Mouse (Mus musculus) kidney, postnatal 0 days (tissue): ENCODE measurements at regions not wholly inside any gene's neighbourhood (a gene's known extent, or its start where the extent isn't known, plus 50 kb on each side); places are given as distances from the start of the nearest gene placed in this dataset.

Experiments
- ATAC-seq: fragments of 200-750 bp; cut with Nextera tagmentation; replicated peaks from 2 replicates; pipeline ENCODE4 v1.8.0; 2017; ENCODE audit warnings: low read depth, moderate number of reproducible peaks, moderate TSS enrichment, moderate library complexity; ENCODE audit not compliant: low FRiP score
- DNase-seq: peaks from one replicate; pipeline ENCODE4 v3.0.0-alpha.2; 2016; ENCODE audit warnings: low spot score
- H3K27ac ChIP-seq: fragments of 300-500 bp; sonication (generic); 2 replicates; pipeline ENCODE4 v1.5.1; 2014; ENCODE audit warnings: mild to moderate bottlenecking
- H3K27me3 ChIP-seq: fragments of 300-500 bp; sonication (generic); 2 replicates; pipeline ENCODE4 v1.6.1; 2014; ENCODE audit warnings: low read length, mixed read lengths; ENCODE audit not compliant: insufficient read depth
- H3K36me3 ChIP-seq: fragments of 300-500 bp; sonication (generic); 2 replicates; pipeline ENCODE4 v1.6.1; 2014; ENCODE audit warnings: low read length, mixed read lengths; ENCODE audit not compliant: insufficient read depth
- H3K4me1 ChIP-seq: fragments of 300-500 bp; sonication (generic); replicated peaks from 2 replicates; pipeline ENCODE4 v1.6.1; 2014; ENCODE audit warnings: antibody characterized with exemption, low read length, mixed read lengths; ENCODE audit not compliant: insufficient read depth
- H3K4me2 ChIP-seq: fragments of 300-500 bp; sonication (generic); 2 replicates; pipeline ENCODE4 v1.6.1; 2014; ENCODE audit warnings: mild to moderate bottlenecking, low read length, moderate library complexity, mixed read lengths
- H3K4me3 ChIP-seq: fragments of 300-500 bp; sonication (generic); replicated peaks from 2 replicates; pipeline ENCODE4 v1.5.1; 2014; ENCODE audit warnings: low read depth, low read length
- H3K9ac ChIP-seq: fragments of 300-500 bp; sonication (generic); 2 replicates; pipeline ENCODE4 v1.6.1; 2014; ENCODE audit warnings: low read depth, low read length
- H3K9me3 ChIP-seq: fragments of 300-500 bp; sonication (generic); replicated peaks from 2 replicates; pipeline ENCODE4 v1.6.1; 2016; ENCODE audit warnings: low read length, inconsistent platforms, mixed read lengths
- CTCF ChIP-seq: IDR thresholded peaks from 2 replicates; pipeline ENCODE4 v1.5.1; 2016; ENCODE audit warnings: antibody characterized with exemption, low read depth, mild to moderate bottlenecking, moderate library complexity
- WGBS: fragments of 180-500 bp; shearing (Covaris S2); extraction: QIAGEN DNeasy Blood & Tissue Kit; methylation state at CpG from one replicate; pipeline ENCODE4 v1.1.7; 2014; 5-methylcytosine and 5-hydroxymethylcytosine counted together

- Histone ChIP-seq H3K27me3 (no peaks in the 10 kb centered on the region), H3K36me3 (no peaks in the 10 kb centered on the region), H3K27ac (no peak overlapping the region), H3K9me3 (no peaks in the 10 kb centered on the region), H3K9ac (no peak overlapping the region), H3K4me3 (no peak overlapping the region), H3K4me2 (no peak overlapping the region), H3K4me1 (no peaks in the 10 kb centered on the region)
- no peak for DNase-seq
- ATAC-seq = no peak
- TF ChIP-seq CTCF = no peak
- 66% methylated on average over 4 of the region's 4 CpGs for WGBS
These were observed 235.2 kb upstream of the Tbc1d5 start for GRCm38 (mm10) chr17:51414304-51414703.

GRCm38 (mm10) chr17:51413741-51414140, 234.6 kb upstream of the Tbc1d5 start:
- no peak for TF ChIP-seq CTCF
- Histone ChIP-seq H3K36me3 (no peaks in the 10 kb centered on the region), H3K9ac (no peak overlapping the region), H3K9me3 (no peaks in the 10 kb centered on the region), H3K27ac (no peak overlapping the region), H3K27me3 (no peaks in the 10 kb centered on the region), H3K4me3 (no peak overlapping the region), H3K4me1 (no peaks in the 10 kb centered on the region), H3K4me2 (no peak overlapping the region)
- DNase-seq (no peak), ATAC-seq (no peak)

GRCm38 (mm10) chr17:51411545-51412094, 232.5 kb upstream of the Tbc1d5 start:
- WGBS = 85% methylated on average over 12 of the region's 12 CpGs
- no peak for TF ChIP-seq CTCF
- H3K27me3 ChIP-seq = no peaks in the 10 kb centered on the region
- no peak overlapping the region for H3K4me3 ChIP-seq
- H3K36me3 ChIP-seq = no peaks in the 10 kb centered on the region
- no peaks in the 10 kb centered on the region for H3K9me3 ChIP-seq
- no peak overlapping the region for H3K4me2 ChIP-seq
- DNase-seq = no peak
- no peak overlapping the region for H3K9ac ChIP-seq
- no peak overlapping the region for H3K27ac ChIP-seq
- no peaks in the 10 kb centered on the region for H3K4me1 ChIP-seq
- ATAC-seq = no peak

GRCm38 (mm10) chr17:51408894-51409293, 229.7 kb upstream of the Tbc1d5 start:
- ATAC-seq = no peak
- Histone ChIP-seq H3K4me3 (no peak overlapping the region), H3K4me2 (no peak overlapping the region), H3K9ac (no peak overlapping the region), H3K27me3 (no peaks in the 10 kb centered on the region), H3K9me3 (no peaks in the 10 kb centered on the region), H3K4me1 (no peaks in the 10 kb centered on the region), H3K27ac (no peak overlapping the region), H3K36me3 (no peaks in the 10 kb centered on the region)
- TF ChIP-seq CTCF = no peak
- WGBS = 58% methylated on average over 5 of the region's 5 CpGs
- DNase-seq = no peak

- DNase-seq (no peak), ATAC-seq (no peak)
- no peak for TF ChIP-seq CTCF
- H3K4me1 ChIP-seq = no peaks in the 10 kb centered on the region
- no peaks in the 10 kb centered on the region for H3K36me3 ChIP-seq
- no peak overlapping the region for H3K27ac ChIP-seq
- H3K9me3 ChIP-seq = no peaks in the 10 kb centered on the region
- H3K27me3 ChIP-seq = no peaks in the 10 kb centered on the region
- no peak overlapping the region for H3K4me2 ChIP-seq
- no peak overlapping the region for H3K4me3 ChIP-seq
- no peak overlapping the region for H3K9ac ChIP-seq
- WGBS = 56% methylated on average over 3 of the region's 3 CpGs
These were observed 229.2 kb upstream of the Tbc1d5 start for GRCm38 (mm10) chr17:51408367-51408766.

- H3K36me3 ChIP-seq = no peaks in the 10 kb centered on the region
- 45% methylated on average over 4 of the region's 4 CpGs for WGBS
These were observed 227.9 kb upstream of the Tbc1d5 start for GRCm38 (mm10) chr17:51407046-51407445.

GRCm38 (mm10) chr17:51405059-51405458, 225.9 kb upstream of the Tbc1d5 start:
- Histone ChIP-seq H3K4me1 (no peaks in the 10 kb centered on the region), H3K9ac (no peak overlapping the region), H3K27ac (no peak overlapping the region), H3K9me3 (no peaks in the 10 kb centered on the region), H3K4me3 (no peak overlapping the region), H3K27me3 (no peaks in the 10 kb centered on the region), H3K4me2 (no peak overlapping the region), H3K36me3 (no peaks in the 10 kb centered on the region)
- ATAC-seq (no peak), DNase-seq (no peak)
- whole genome bisulfite sequencing = 90% methylated on average over 3 of the region's 3 CpGs
- peak; percentile 27; the same call in 1 of the 2 replicates for TF ChIP-seq CTCF

More at GRCm38 (mm10) chr17:51407046-51407445, 227.9 kb upstream of the Tbc1d5 start:
- no peak for ATAC-seq
- TF ChIP-seq CTCF = no peak
- Histone ChIP-seq H3K9me3 (no peaks in the 10 kb centered on the region), H3K4me1 (no peaks in the 10 kb centered on the region), H3K4me2 (no peak overlapping the region), H3K27ac (no peak overlapping the region), H3K9ac (no peak overlapping the region), H3K27me3 (no peaks in the 10 kb centered on the region), H3K4me3 (no peak overlapping the region)
- no peak for DNase-seq
